Mouse (Mus musculus) kidney, postnatal 0 days (tissue): Measurements from ENCODE around the gene Slc24a3. TPM values are rescaled to one million over a fixed set of nuclear protein-coding genes. Genes with fewer than 3 reads are reported as not detected.

Experiments
- ATAC-seq: fragments of 200-750 bp; cut with Nextera tagmentation; replicated peaks from 2 replicates; pipeline ENCODE4 v1.8.0; 2017; ENCODE audit warnings: low read depth, moderate number of reproducible peaks, moderate TSS enrichment, moderate library complexity; ENCODE audit not compliant: low FRiP score
- DNase-seq: peaks from one replicate; pipeline ENCODE4 v3.0.0-alpha.2; 2016; ENCODE audit warnings: low spot score
- H3K27ac ChIP-seq: fragments of 300-500 bp; sonication (generic); 2 replicates; pipeline ENCODE4 v1.5.1; 2014; ENCODE audit warnings: mild to moderate bottlenecking
- H3K27me3 ChIP-seq: fragments of 300-500 bp; sonication (generic); 2 replicates; pipeline ENCODE4 v1.6.1; 2014; ENCODE audit warnings: low read length, mixed read lengths; ENCODE audit not compliant: insufficient read depth
- H3K36me3 ChIP-seq: fragments of 300-500 bp; sonication (generic); 2 replicates; pipeline ENCODE4 v1.6.1; 2014; ENCODE audit warnings: low read length, mixed read lengths; ENCODE audit not compliant: insufficient read depth
- H3K4me1 ChIP-seq: fragments of 300-500 bp; sonication (generic); replicated peaks from 2 replicates; pipeline ENCODE4 v1.6.1; 2014; ENCODE audit warnings: antibody characterized with exemption, low read length, mixed read lengths; ENCODE audit not compliant: insufficient read depth
- H3K4me2 ChIP-seq: fragments of 300-500 bp; sonication (generic); 2 replicates; pipeline ENCODE4 v1.6.1; 2014; ENCODE audit warnings: mild to moderate bottlenecking, low read length, moderate library complexity, mixed read lengths
- H3K4me3 ChIP-seq: fragments of 300-500 bp; sonication (generic); replicated peaks from 2 replicates; pipeline ENCODE4 v1.5.1; 2014; ENCODE audit warnings: low read depth, low read length
- H3K9ac ChIP-seq: fragments of 300-500 bp; sonication (generic); 2 replicates; pipeline ENCODE4 v1.6.1; 2014; ENCODE audit warnings: low read depth, low read length
- H3K9me3 ChIP-seq: fragments of 300-500 bp; sonication (generic); replicated peaks from 2 replicates; pipeline ENCODE4 v1.6.1; 2016; ENCODE audit warnings: low read length, inconsistent platforms, mixed read lengths
- CTCF ChIP-seq: IDR thresholded peaks from 2 replicates; pipeline ENCODE4 v1.5.1; 2016; ENCODE audit warnings: antibody characterized with exemption, low read depth, mild to moderate bottlenecking, moderate library complexity
- WGBS: fragments of 180-500 bp; shearing (Covaris S2); extraction: QIAGEN DNeasy Blood & Tissue Kit; methylation state at CpG from one replicate; pipeline ENCODE4 v1.1.7; 2014; 5-methylcytosine and 5-hydroxymethylcytosine counted together
- polyA plus RNA-seq: library from polyadenylated mRNA; unstranded; fragments of >200 nt; fragmentation: Nextera tagmentation; extraction: Ambion mirVana; gene quantifications from 2 replicates; pipeline ENCODE4 v1.2.1, GENCODE M21; 2015

The Slc24a3 gene
- polyA plus RNA-seq, 1 experiment from 2014 or later = 2.1 TPM

GRCm38 (mm10) chr2:145479676-145480075, 312.1 kb downstream of the Slc24a3 start:
- H3K4me1 ChIP-seq = no peaks in the 10 kb centered on the region
- no peaks in the 10 kb centered on the region for H3K27me3 ChIP-seq
- H3K4me3 ChIP-seq = no peak overlapping the region
- H3K27ac ChIP-seq = no peak overlapping the region
- 29% methylated on average over 2 of the region's 2 CpGs for WGBS
- no peak for TF ChIP-seq CTCF
- H3K36me3 ChIP-seq = no peaks in the 10 kb centered on the region
- no peaks in the 10 kb centered on the region for H3K9me3 ChIP-seq
- ATAC-seq = no peak
- H3K4me2 ChIP-seq = no peak overlapping the region
- H3K9ac ChIP-seq = no peak overlapping the region
- DNase-seq = peak; percentile 34

DNA sequence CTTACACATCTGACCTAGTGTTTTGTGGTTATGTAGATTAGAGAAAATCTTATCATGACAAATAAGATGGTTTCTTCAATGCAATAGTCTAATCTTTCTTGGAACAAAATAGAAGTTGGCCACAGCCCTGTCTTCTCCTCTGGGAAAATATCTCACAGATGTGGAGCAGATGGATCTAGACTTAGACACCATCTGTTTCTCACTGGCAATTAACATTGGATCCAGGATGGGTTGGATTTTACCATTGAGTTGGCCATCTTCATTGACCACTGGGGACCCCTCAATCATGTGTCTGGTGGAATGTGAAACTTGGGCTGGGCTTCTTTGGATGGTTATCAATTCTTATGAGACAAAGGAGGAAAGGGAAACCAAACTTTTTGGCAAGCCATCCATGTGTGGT, 332.7 kb downstream of the Slc24a3 start:
- Histone ChIP-seq H3K27me3 (no peaks in the 10 kb centered on the region), H3K27ac (no peak overlapping the region), H3K9me3 (no peaks in the 10 kb centered on the region), H3K9ac (no peak overlapping the region), H3K4me2 (no peak overlapping the region), H3K36me3 (no peaks in the 10 kb centered on the region), H3K4me1 (no peaks in the 10 kb centered on the region), H3K4me3 (no peak overlapping the region)
- no peak for ATAC-seq
- TF ChIP-seq CTCF = no peak
- DNase-seq = no peak

GRCm38 (mm10) chr2:145501472-145501871, 333.9 kb downstream of the Slc24a3 start:
- Histone ChIP-seq H3K27me3 (no peaks in the 10 kb centered on the region), H3K27ac (no peak overlapping the region), H3K36me3 (no peaks in the 10 kb centered on the region), H3K4me1 (no peaks in the 10 kb centered on the region), H3K9me3 (no peaks in the 10 kb centered on the region), H3K4me2 (no peak overlapping the region), H3K4me3 (no peak overlapping the region), H3K9ac (no peak overlapping the region)
- no peak for ATAC-seq
- TF ChIP-seq CTCF = no peak
- DNase-seq = no peak
- WGBS = 79% methylated on average over 1 of the region's 1 CpGs

DNA sequence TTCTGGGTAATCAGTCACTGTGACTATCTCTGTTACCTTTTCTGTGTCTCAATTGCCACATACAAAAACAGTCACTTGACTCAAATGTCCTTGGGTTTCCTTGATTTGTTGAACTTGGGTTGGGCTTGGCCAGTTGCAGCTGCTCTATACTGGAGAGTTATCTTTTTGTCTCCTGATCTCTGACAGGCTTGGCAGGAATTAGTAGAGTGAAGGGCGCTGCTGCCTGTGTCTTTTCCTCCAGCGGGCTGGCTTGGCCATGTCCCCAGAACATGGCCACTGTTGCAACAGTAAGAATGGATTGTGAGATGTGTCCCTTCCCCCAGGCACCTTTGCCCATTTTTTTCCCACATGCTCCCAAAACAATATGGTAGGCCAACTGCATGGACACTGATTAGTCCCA, 340.1 kb downstream of the Slc24a3 start:
- H3K4me2 ChIP-seq = no peak overlapping the region
- DNase-seq (no peak), ATAC-seq (no peak)
- no peak overlapping the region for H3K4me3 ChIP-seq
- no peak for TF ChIP-seq CTCF
- H3K9me3 ChIP-seq = no peaks in the 10 kb centered on the region
- H3K9ac ChIP-seq = no peak overlapping the region
- H3K4me1 ChIP-seq = no peaks in the 10 kb centered on the region
- H3K27me3 ChIP-seq = no peaks in the 10 kb centered on the region
- no peaks in the 10 kb centered on the region for H3K36me3 ChIP-seq
- 90% methylated on average over 2 of the region's 2 CpGs for WGBS
- no peak overlapping the region for H3K27ac ChIP-seq

- H3K4me2 ChIP-seq = no peak overlapping the region
- no peaks in the 10 kb centered on the region for H3K27me3 ChIP-seq
- ATAC-seq (no peak), DNase-seq (no peak)
- 77% methylated on average over 7 of the region's 7 CpGs for WGBS
- no peak for TF ChIP-seq CTCF
- H3K36me3 ChIP-seq = no peaks in the 10 kb centered on the region
- H3K27ac ChIP-seq = no peak overlapping the region
- H3K9ac ChIP-seq = no peak overlapping the region
- H3K9me3 ChIP-seq = no peaks in the 10 kb centered on the region
- H3K4me1 ChIP-seq = no peaks in the 10 kb centered on the region
- no peak overlapping the region for H3K4me3 ChIP-seq
Observed at GRCm38 (mm10) chr2:145510650-145511225, 343.2 kb downstream of the Slc24a3 start.

GRCm38 (mm10) chr2:145515956-145516355, 348.4 kb downstream of the Slc24a3 start:
- Histone ChIP-seq H3K9me3 (no peaks in the 10 kb centered on the region), H3K4me1 (no peaks in the 10 kb centered on the region), H3K9ac (no peak overlapping the region), H3K4me2 (no peak overlapping the region), H3K27ac (no peak overlapping the region), H3K4me3 (no peak overlapping the region), H3K36me3 (no peaks in the 10 kb centered on the region), H3K27me3 (no peaks in the 10 kb centered on the region)
- 53% methylated on average over 4 of the region's 4 CpGs for WGBS
- TF ChIP-seq CTCF = no peak
- DNase-seq (no peak), ATAC-seq (no peak)

DNA sequence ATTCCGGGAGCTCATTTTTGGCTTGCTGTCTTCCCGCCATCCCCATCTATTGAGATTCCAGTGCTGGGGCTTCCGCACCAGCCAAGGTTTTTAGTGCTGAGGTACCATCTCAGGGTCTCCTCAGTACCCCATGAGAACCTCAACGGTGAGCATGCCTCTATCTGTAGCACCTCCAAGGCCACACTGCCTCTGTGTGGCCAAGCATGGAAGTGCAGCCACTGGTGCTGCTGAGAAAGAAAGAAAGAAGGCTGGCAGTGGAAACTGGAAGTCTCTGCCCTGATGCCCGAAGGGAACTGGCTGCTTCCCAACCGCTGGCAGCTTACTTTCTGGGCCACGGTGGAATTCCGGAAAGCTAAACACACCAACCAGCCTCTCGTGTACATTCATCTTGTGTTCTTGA, 349.8 kb downstream of the Slc24a3 start:
- H3K9ac ChIP-seq = no peak overlapping the region
- H3K36me3 ChIP-seq = no peaks in the 10 kb centered on the region
- ATAC-seq (no peak; the same call in 1 of the 2 replicates), DNase-seq (peak; percentile 73)
- no peak overlapping the region for H3K4me2 ChIP-seq
- no peak overlapping the region for H3K27ac ChIP-seq
- H3K9me3 ChIP-seq = no peaks in the 10 kb centered on the region
- peak; percentile 91 for TF ChIP-seq CTCF
- no peaks in the 10 kb centered on the region for H3K4me1 ChIP-seq
- H3K27me3 ChIP-seq = no peaks in the 10 kb centered on the region
- no peak overlapping the region for H3K4me3 ChIP-seq
- 52% methylated on average over 9 of the region's 9 CpGs for WGBS
